In genomic region chr6:127790023-127790422, GRCm38 (mm10) we compare ENCODE assay signal across 17 mouse cellular contexts. TPM values are rescaled to one million over a fixed set of nuclear protein-coding genes. Genes with fewer than 3 reads are reported as not detected.
DNase-seq lines count a peak whose midpoint lies in the region; ATAC-seq lines count a peak whose summit lies in the region.
"Had no signal": no experiment of that assay in that cellular context is flagged by ENCODE, and none has a peak within 500 bp of the region (broad histone marks: within the 10 kb centered on the region; RNA-seq: fewer than 3 reads in every experiment).

No protein-coding gene starts in this region.

- peak; percentile 77 for ATAC-seq in CD4-positive, CD25-positive, alpha-beta regulatory T cell, adult 4 months
- ATAC-seq in granulocyte monocyte progenitor cell, adult 5-6 weeks (replicated peaks; ENCODE audit: poor library complexity, severe bottlenecking), result peak; percentile 95
- ATAC-seq in forebrain, embryonic 12.5 days (ENCODE audit: low FRiP score), result no peak
- ATAC-seq: forebrain, embryonic 15.5 days had no signal

- WGBS in forebrain, embryonic 12.5 days, result 80% methylated on average over 13 of the region's 13 CpGs

- H3K4me1 ChIP-seq in forebrain, embryonic 12.5 days, result no peaks in the 10 kb centered on the region
- H3K4me1 ChIP-seq: forebrain, embryonic 15.5 days; hindbrain, embryonic 15.5 days; midbrain, embryonic 12.5 days had no signal

- no peaks in the 10 kb centered on the region for H3K36me3 ChIP-seq in forebrain, embryonic 12.5 days (replicated peaks)
- H3K36me3 ChIP-seq: forebrain, embryonic 15.5 days; heart, embryonic 15.5 days; hindbrain, embryonic 15.5 days; midbrain, embryonic 12.5 days had no signal

- no peak overlapping the region for H3K4me2 ChIP-seq in forebrain, embryonic 12.5 days
- H3K4me2 ChIP-seq: forebrain, embryonic 15.5 days; heart, embryonic 15.5 days; hindbrain, embryonic 15.5 days; midbrain, embryonic 12.5 days had no signal

- H3K9me3 ChIP-seq in forebrain, embryonic 12.5 days, result no peaks in the 10 kb centered on the region
- H3K9me3 ChIP-seq: forebrain, embryonic 15.5 days; heart, embryonic 15.5 days; hindbrain, embryonic 15.5 days; midbrain, embryonic 12.5 days had no signal

- intact Hi-C loops in left cerebral cortex, postnatal 10 days (cut with DNase I), result no loop called here

- H3K27ac ChIP-seq in forebrain, embryonic 12.5 days, result no peak overlapping the region
- H3K27ac ChIP-seq: forebrain, embryonic 15.5 days; heart, embryonic 15.5 days; hindbrain, embryonic 15.5 days; midbrain, embryonic 12.5 days had no signal

- no peak overlapping the region for H3K4me3 ChIP-seq in forebrain, embryonic 12.5 days (replicated peaks)
- H3K4me3 ChIP-seq: forebrain, embryonic 15.5 days; heart, embryonic 15.5 days; hindbrain, embryonic 15.5 days; midbrain, embryonic 12.5 days had no signal

- H3K27me3 ChIP-seq in forebrain, embryonic 12.5 days, result no peaks in the 10 kb centered on the region
- H3K27me3 ChIP-seq: forebrain, embryonic 15.5 days; hindbrain, embryonic 15.5 days; midbrain, embryonic 12.5 days had no signal

- DNase-seq in A20 (ENCODE audit: low read depth, low spot score), result peak; percentile 14
- DNase-seq in lung, postnatal 25 days (ENCODE audit: low spot score), result peak; percentile 59
- DNase-seq in kidney, postnatal 25 days, result no peak
- no peak for DNase-seq in frontal cortex, postnatal 36 days (ENCODE audit: low spot score in 2 of 2)
- no peak for DNase-seq in left cerebral cortex, postnatal 10 days (ENCODE audit: extremely low spot score in 1 of 2, low spot score in 2 of 2)
- DNase-seq: cerebellum, postnatal 36 days; gastrocnemius, postnatal 25 days; kidney, adult 9 months had no signal

- no peak overlapping the region for H3K9ac ChIP-seq in forebrain, embryonic 12.5 days
- H3K9ac ChIP-seq: forebrain, embryonic 15.5 days; heart, embryonic 15.5 days; hindbrain, embryonic 15.5 days; midbrain, embryonic 12.5 days had no signal

RNA-seq across cellular contexts. Expression of gene Prmt8, which starts 20.8 kb away (rescaled TPM):
- polyA plus RNA-seq in CD4-positive, CD25-positive, alpha-beta regulatory T cell, adult 4 months (2017; shearing (Covaris generic)), result not detected
- not detected in 2 replicates for total RNA-seq in granulocyte monocyte progenitor cell, adult 5-6 weeks (2014; fragmentation: Nextera tagmentation)
- total RNA-seq in granulocyte monocyte progenitor cell, adult 5-6 weeks (2017), result not detected in 2 replicates
- 16.6 and 18.4 TPM in 2 replicates for polyA plus RNA-seq in forebrain, embryonic 12.5 days (2016; fragmentation: Nextera tagmentation; extraction: Ambion mirVana)
- 100 to 1,000 TPM; 110 to 112 TPM for total RNA-seq in left cerebral cortex, postnatal 10 days (2021)
- total RNA-seq: gastrocnemius, postnatal 25 days; liver, adult 2 months; MEL had no signal
- polyA plus RNA-seq: liver, adult 2 months had no signal

Comparison
In these comparisons a context has a peak if more than half of its experiments do, and no peak if none do; other contexts are left out.
1. DNase-seq: peak in A20 (single experiment) and lung, postnatal 25 days (single experiment); none in kidney, postnatal 25 days (0 of 2), frontal cortex, postnatal 36 days (0 of 2) and left cerebral cortex, postnatal 10 days (0 of 2).
2. RNA of gene Prmt8, which starts 20.8 kb away (total RNA-seq): 110 to 112 TPM in left cerebral cortex, postnatal 10 days; not detected in granulocyte monocyte progenitor cell, adult 5-6 weeks; every median in the first group is over 100 times any median in the second.